Mouse (Mus musculus) kidney, embryonic 16.5 days (tissue): ENCODE measurements around the gene Ankrd26. TPM values are rescaled to one million over a fixed set of nuclear protein-coding genes. Genes with fewer than 3 reads are reported as not detected.

ENCODE experiments used
- polyA plus RNA-seq: library from polyadenylated mRNA; unstranded; fragments of >200 nt; fragmentation: Nextera tagmentation; extraction: Ambion mirVana; gene quantifications from 2 replicates; pipeline ENCODE4 v1.2.1, GENCODE M21; 2015

The Ankrd26 gene
- polyA plus RNA-seq, 1 experiment from 2014 or later, result 15.7 TPM

Other genes with a start within 250 kb of the Ankrd26 start
- 40.0 and 40.4 TPM in 2 replicates for gene Bms1, start 142.8 kb downstream of the Ankrd26 start, polyA plus RNA-seq
- gene Zfp248, start 106.7 kb downstream of the Ankrd26 start, polyA plus RNA-seq, result 8.1 and 9.3 TPM in 2 replicates
- gene Zfp9, start 82.9 kb downstream of the Ankrd26 start, polyA plus RNA-seq, result 7.3 and 7.4 TPM in 2 replicates